Mouse (Mus musculus) cortical plate, adult 2 months (tissue): ENCODE measurements around the gene Lrrc14b.

Experiments used
- CTCF ChIP-seq: fragments of 200-500 bp; IDR thresholded peaks from 2 replicates; pipeline ENCODE4 v1.5.1; 2011; ENCODE audit warnings: mild to moderate bottlenecking, control low read depth, low read length; ENCODE audit not compliant: insufficient read depth; ENCODE audit errors: extremely low read depth
- POLR2A ChIP-seq: fragments of 200-500 bp; IDR thresholded peaks from 2 replicates; pipeline ENCODE4 v1.6.1; 2011; ENCODE audit warnings: mild to moderate bottlenecking, low read length, control low read depth; ENCODE audit not compliant: insufficient read depth; ENCODE audit errors: extremely low read depth

DNA sequence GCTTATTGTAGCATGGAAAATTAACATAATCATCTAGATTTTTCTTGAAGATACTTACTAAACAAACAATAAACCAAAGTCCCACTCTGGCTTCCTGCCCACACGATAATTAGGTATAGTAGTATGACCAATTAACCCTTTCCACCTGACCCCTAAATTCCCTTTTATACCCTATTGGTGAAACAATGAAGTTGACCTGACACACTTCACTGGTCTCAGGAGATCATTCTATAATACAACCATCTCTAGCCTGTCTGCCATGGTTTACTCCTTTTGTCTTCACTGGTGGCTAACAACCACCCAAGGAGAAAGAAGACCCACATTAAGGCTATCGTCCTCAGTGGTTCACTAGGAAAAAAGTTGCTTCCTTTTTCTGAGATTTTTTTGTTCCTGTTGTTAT, 27.4 kb upstream of the Lrrc14b start:
- TF ChIP-seq CTCF = no peak
- TF ChIP-seq POLR2A = no peak
